Mouse (Mus musculus) c-Kit-negative CD71-positive TER-119-positive erythroid progenitor cells, embryonic 14.5 days (primary cell): ENCODE measurements at regions not wholly inside any gene's neighbourhood (a gene's known extent, or its start where the extent isn't known, plus 50 kb on each side); places are given as distances from the start of the nearest gene placed in this dataset.

Source experiments
- DNase-seq: peaks from one replicate; pipeline ENCODE4 v3.0.0-alpha.2; 2013; ENCODE audit warnings: low read depth, low spot score

GRCm38 (mm10) chr1:120667776-120668175, 65.6 kb downstream of the En1 start:
- no peak for DNase-seq

GRCm38 (mm10) chr1:120683532-120684245, 81.5 kb downstream of the En1 start:
- DNase-seq, result no peak

- DNase-seq, result no peak
Measured at GRCm38 (mm10) chr1:120685650-120686244, 83.5 kb downstream of the En1 start.

- DNase-seq, result no peak
Measured at GRCm38 (mm10) chr1:120691571-120691970, 89.4 kb downstream of the En1 start.

- no peak for DNase-seq
Measured at GRCm38 (mm10) chr1:120698189-120698588, 96.0 kb downstream of the En1 start.

GRCm38 (mm10) chr1:120704201-120704600, 102.0 kb downstream of the En1 start:
- DNase-seq, result no peak

GRCm38 (mm10) chr1:120706011-120706410, 103.8 kb downstream of the En1 start:
- no peak for DNase-seq

- DNase-seq, result no peak
Measured at GRCm38 (mm10) chr1:120708511-120708910, 106.3 kb downstream of the En1 start.

GRCm38 (mm10) chr1:120715105-120715877, 113.1 kb downstream of the En1 start:
- DNase-seq, result no peak

GRCm38 (mm10) chr1:120726777-120727176, 124.6 kb downstream of the En1 start:
- DNase-seq, result no peak

- no peak for DNase-seq
Measured at GRCm38 (mm10) chr1:120727427-120727826, 125.2 kb downstream of the En1 start.

- DNase-seq, result no peak
Measured at GRCm38 (mm10) chr1:120732003-120732402, 129.8 kb downstream of the En1 start.

GRCm38 (mm10) chr1:120733683-120734082, 131.5 kb downstream of the En1 start:
- DNase-seq, result no peak

- DNase-seq, result no peak
Measured at GRCm38 (mm10) chr1:120734846-120735245, 132.6 kb downstream of the En1 start.

- DNase-seq, result no peak
Measured at GRCm38 (mm10) chr1:120739499-120739898, 137.3 kb downstream of the En1 start.

GRCm38 (mm10) chr1:120741091-120741740, 139.0 kb downstream of the En1 start:
- DNase-seq, result no peak

GRCm38 (mm10) chr1:120748963-120749362, 146.7 kb downstream of the En1 start:
- DNase-seq, result no peak

- no peak for DNase-seq
Measured at GRCm38 (mm10) chr1:120753406-120753805, 151.2 kb downstream of the En1 start.

GRCm38 (mm10) chr1:120754337-120754736, 152.1 kb downstream of the En1 start:
- DNase-seq, result no peak

- DNase-seq, result no peak
Measured at GRCm38 (mm10) chr1:120757283-120757821, 155.1 kb downstream of the En1 start.

- no peak for DNase-seq
Measured at GRCm38 (mm10) chr1:120758172-120758571, 156.0 kb downstream of the En1 start.

- DNase-seq, result no peak
Measured at GRCm38 (mm10) chr1:120758762-120759161, 156.5 kb downstream of the En1 start.
